Mouse (Mus musculus): Measurements from ENCODE around the gene Coq5. TPM values are rescaled to one million over a fixed set of nuclear protein-coding genes. Genes with fewer than 3 reads are reported as not detected.

The Coq5 gene
- total RNA-seq, 2 experiments from 2014 or later = 81.3 to 91.7 TPM

DNA sequence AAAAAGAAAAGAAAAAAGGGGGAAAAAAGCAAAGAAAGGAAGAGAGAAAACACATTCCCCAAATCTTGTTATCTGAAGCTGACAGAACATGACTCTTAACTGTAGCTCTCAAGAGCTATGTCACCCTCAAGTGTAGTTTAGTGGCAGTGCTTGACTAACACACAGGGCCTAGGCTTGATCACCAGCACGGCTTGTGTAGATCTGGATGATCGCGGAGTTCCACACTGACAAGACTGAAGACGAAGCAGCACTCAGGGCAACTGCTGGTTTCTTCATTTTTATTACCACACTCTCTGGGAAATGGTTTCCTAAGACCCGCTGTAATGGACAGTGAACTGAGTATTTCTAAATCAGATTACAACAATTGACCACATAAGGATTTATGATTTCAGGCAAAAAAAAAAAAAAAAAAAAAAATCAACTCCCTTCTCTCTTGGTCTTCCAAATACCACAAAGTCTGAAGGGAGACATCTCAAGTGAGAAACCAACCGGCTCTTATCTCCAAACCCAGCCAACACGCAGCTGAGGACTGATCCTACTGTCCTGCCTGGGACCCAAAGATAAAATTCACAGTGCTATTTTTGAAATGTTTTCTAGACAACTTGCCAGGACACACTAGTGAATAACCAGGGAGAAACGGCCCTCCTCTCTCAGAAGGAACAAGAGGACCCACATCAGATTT is 12.5 kb upstream of the Coq5 start:
- peak; percentile 34 for DNase-seq (ENCODE audit: low spot score)

DNA sequence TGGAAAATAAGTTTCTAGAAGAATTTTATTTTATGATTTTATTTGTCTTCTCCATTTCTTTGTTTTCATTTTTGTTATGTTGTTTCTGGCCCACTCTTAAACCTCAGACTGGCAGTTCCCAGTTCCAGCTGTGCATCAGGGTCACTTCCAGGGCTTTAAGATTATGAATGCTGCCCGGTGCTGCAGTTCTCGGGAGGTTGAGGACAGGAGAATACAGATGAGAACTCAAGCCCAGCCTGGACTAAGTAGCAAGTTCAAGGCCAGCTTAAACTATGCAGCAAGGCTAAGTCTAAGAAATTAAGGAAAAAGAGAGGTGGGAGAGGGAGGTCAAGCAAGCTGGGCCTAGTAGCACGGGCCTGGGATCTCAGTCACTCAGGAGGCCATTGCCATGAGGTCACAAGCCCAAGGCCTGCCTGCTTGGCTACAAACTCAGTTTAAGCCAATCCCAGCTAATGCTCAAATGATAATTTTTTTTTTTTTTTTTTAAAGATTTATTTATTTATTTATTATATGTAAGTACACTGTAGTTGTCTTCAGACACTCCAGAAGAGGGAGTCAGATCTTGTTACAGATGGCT is 11.9 kb upstream of the Coq5 start:
- DNase-seq (ENCODE audit: low spot score) = no peak

DNA sequence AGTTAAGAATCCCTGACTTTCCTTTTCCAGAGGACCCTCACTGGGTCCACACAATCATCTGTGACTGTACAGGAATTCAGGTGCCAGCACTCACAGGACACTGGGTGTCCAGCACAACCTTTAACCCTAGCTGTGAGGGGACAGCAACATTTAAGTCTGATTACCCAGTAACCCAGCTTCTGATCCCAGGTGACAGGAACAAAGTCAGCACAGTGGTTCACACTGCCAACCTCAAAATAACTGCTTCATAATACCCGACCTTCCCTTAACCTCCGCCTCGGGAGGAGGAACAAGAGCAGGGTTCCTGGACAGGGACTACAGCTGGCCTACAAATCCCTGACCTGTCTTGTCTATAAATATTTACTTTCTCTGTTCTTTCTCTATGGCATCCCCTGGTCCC is 11.2 kb upstream of the Coq5 start:
- peak; percentile 67 for DNase-seq (ENCODE audit: low spot score)

DNA sequence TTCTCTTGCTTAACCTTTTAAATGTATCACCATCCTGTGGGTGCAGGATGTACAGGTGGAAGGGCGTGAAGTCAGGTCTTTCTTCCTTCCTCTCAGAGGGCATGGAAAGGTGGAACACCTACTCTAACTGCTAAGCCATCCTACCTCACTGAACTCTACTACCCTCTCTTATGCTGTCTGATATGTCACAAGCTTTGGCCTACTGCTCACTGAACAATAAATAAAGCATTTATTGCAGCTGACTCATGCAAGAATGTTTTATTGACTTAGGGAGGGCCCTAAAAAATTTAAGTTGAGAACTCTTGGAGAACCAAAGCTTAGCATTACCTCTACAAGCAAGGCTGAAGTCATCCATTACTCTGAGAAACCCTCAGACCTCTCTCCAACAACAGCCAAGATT is 9.5 kb upstream of the Coq5 start:
- DNase-seq (ENCODE audit: low spot score) = no peak

DNA sequence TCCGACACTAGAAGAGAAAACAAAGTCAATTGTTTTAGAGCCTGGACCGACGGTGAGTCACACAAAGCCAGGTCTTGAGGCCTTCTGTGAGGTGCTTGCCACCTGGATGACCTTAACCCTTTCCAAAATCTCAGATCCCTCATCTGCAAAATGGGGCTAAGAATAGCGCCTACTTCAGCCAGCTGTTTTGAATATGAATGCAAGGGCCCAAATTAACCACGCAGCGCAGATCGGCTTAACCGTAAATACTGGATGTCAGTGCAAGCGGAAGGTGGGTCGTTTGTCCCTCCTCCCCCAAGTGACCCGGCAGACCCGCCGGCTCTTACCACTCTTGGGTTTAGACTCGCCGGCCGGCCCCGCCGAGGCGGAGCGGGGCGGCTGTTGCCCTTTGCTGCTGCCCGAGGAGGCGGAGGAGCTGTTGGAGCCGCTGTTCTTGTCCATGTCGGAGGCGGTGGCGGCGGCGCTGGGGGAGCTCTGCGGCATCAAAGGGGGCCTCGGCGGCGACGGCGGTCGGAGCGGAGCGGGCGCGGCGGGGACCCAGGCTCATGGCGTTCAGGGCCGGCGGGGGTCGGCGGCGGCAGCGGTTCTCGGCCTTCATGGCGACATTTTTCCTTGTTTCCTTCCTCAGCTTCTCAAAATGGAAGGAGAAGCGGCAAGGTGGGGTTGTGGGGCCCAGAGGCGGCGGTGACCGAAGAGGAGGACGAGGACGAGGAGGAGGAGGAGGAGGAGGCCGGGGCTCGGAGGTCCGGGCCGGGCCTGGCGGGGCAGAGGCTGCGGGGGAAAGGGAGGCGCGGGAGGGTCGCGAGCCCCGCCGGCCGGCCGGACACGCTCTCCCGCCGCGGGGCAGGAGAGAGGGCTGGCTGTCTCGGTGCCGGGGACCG is 7.3 kb upstream of the Coq5 start:
- peak; percentile 26 for DNase-seq (ENCODE audit: low spot score)

DNA sequence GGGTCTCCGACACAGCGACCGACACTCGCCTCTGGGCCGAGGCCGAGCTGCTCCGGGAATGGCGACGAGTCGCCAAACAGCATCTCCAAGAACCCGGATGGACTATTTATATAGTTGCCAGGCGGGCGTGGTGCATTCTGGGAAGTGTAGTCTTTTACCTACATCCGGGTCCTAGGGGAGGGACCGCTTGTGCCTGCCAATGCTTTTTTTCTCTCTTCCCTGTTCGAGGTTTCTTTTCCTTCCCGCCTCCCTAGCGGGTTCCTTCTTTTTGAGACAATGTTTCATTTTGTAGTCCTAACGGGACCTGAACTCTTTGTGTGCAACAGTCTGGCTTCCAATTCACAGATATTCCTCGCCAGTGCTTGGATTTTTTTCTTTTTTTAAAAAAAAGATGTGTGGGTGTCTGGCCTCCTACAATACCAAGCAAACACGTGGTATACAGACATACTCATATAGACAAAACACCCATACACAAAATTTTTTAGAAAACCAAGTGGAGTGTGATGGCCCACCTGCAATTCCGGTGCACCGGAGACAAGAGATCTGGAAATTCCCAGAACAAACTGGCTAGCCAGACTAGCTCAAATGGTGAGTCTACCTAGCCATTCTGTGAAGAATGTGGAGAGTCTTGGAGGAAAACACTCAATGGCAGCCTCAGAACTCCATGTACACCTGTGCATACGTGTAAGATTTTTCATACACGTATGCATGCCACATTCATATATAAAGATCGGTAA is 6.5 kb upstream of the Coq5 start, which contains the start of gene Rnf10:
Gene Rnf10, minus strand, starts transcription at position 87 of the 737 bp plus-strand sequence.
- peak; percentile 99 for DNase-seq (ENCODE audit: low spot score)

DNA sequence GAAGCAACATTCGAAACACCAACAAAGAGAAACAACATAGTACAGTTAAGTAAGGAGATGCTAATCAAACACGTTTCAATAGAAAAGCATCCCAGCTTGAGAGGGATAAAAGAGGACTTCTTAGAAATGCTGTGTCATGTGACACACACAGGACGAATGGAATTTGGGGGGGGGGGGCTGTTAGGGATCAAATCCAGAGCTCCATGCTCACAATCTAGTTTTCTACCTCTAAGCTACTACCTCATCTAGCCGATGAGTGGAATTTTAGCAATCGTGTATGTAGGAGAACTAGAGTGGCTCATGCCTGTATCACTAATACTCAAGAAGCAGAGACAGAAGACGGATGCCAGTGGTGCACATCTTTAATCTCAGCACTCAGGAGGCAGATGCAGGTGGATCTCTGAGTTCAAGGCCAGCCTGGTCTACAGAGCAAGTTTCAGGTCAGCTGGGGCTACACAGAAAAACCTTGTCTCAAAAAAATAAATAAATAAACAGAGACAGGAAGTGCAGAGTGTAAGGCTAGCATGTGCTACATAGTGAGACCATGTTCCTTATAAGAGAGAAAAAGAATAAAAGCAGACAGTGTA is 5.8 kb upstream of the Coq5 start:
- no peak for DNase-seq (ENCODE audit: low spot score)

DNA sequence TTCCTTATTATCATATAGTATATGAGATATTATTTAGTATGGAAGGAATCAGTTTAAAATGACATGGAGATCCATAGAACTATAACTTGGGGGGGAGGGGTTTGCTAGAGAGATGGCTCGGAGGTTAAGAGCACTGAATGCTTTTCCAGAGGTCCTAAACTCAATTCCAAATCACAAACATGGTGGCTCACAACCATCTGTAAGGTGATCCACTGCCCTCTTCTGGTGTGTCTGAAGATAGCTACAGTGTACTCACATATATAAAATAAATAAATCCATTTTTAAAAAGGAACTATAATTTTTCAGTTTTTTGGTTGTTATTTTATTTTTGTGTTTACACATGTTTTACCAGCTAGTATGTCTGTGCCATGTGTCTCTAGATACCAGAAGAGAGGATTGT is 5.1 kb upstream of the Coq5 start:
- DNase-seq (ENCODE audit: low spot score) = no peak

DNA sequence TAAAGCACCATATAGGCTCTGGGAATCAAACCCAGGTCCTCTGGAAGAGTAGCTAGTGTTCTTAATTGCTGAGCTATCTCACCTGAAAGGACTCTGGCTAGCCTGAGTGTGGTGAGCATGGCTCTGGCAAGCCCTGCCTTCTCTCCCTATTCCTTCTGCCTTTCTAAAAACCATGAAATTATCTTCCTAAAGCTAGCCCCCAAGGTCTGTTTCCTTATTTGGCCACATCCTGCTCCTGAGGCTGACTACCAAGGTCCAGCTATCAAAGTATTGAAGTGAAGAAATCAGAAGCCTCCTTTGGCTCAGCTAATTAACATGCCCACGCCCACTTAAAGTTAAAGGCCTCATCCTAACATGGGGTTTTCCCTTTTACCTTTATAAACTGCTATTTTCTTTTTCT is 4.7 kb upstream of the Coq5 start:
- DNase-seq (ENCODE audit: low spot score) = no peak

DNA sequence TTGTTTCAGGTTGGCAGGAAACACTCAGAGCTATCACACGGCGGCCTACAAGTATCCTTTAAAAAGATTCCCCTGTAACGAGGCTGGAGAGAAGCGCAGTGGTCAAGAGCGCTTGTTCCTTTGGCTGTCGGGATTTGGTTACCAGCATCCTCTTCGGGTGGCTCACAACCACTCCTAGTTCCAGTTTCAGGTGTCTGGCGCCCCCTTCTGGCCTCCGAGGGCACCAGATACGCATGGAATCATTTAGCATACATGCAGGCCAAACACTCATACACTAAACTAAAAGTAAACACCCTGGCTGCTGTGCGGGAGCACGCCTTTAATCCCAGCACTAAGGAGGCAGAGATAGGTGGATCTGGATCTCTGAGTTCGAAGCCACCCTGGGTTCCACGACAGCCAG is 3.5 kb upstream of the Coq5 start:
- DNase-seq (ENCODE audit: low spot score) = no peak

DNA sequence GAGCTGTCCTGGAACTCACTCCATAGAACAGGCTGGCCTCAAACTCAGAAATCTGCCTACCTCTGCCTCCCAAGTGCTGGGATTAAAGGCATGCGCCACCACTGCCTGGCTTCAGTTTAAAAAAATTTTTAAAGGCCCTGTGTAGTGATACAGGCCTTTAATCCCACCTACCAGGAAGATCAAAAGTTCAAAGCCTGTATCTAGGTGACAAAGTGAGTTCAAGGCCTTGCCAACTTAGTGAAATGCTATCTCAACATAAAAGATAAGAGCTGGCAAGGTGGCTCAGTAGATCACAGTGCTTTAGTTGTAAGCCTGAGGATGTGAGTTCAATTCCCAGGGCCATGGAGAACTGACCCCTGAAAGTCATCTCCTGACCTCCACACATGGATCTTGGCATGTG is 1.4 kb upstream of the Coq5 start:
- no peak for DNase-seq (ENCODE audit: low spot score)

DNA sequence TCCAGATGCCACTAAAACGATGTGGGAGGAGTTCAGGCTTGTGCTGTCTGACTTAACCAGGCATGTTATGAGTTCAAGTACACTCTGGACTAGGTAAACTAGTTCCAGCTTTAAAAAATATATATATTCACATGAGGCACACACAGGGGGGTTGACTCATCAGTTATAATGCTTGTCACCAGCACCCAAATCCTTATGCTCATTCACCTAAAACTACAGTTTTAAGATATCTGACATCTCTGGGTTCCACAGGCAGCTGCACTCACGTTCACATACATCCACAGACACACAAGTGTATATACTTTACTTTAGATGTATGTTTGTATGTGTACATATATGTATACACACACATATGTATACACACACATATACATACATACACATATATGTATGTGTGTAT is 681 bp upstream of the Coq5 start:
- no peak for DNase-seq (ENCODE audit: low spot score)

DNA sequence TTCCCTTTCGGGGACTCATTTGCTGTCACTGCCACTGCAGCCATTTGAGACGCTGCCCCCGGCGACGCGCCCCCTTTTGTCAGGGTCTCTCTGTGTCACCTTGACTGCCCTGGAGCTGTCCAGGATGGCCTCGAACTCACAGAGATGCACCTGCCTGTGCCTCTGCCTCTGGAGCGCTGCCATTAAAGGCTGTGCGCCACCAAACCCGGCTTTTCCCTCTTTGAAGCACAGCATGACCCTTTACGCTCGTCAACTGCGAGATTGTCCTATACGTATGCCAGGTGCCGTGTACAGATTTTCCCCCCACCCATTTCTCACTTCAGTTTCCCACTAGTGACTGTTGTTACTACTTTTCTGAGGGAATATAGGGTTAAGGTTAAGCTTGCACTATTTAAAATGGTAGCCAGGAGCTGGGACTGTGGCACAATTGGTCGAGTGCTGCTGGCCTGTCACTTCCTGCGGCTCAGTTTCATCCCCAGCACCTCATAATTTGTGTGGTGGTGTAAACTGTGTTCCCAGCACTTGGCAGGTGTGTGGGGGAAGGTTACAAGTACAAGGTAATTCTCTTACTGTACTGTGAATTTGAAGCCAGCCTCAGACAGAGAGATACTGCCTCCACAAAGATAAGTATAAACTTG is 703 bp downstream of the Coq5 start:
- DNase-seq (ENCODE audit: low spot score) = no peak

DNA sequence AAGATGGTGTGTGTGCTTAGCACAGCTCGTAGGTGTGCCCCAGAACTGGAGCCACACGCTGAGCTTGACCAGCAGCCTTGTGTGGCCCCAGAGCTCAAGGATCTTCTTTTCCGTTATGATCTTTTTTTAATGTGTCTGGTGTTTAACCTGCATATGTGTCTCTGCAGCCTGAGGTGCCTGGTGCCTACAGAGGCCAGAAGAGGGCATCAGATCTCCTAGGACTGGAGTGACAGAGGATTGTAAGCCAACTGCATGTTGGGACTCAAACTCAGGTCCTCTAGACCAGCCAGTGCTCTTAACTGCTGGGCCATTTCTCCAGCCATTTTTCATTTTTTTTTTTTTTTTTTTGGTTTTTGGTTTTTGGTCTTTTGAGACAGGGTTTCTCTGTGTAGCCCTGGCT is 5.3 kb downstream of the Coq5 start:
- DNase-seq (ENCODE audit: low spot score) = no peak

DNA sequence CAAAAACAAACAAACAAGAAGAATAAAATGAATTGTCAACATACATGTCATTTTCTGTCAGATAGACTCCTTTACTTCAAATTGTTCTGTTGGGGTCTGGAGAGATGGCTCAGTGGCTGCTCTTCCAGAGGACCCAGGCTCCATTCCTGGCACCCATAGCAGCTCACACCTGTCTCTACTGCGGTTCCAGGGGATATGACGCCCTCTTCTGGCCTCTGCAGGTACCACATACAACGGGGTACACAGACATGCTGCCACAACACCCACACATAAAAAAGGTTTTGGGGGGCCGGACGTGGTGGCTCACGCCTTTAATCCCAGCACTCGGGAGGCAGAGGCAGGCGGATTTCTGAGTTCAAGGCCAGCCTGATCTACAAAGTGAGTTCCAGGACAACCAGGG is 14.7 kb downstream of the Coq5 start:
- no peak for DNase-seq (ENCODE audit: low spot score)

DNA sequence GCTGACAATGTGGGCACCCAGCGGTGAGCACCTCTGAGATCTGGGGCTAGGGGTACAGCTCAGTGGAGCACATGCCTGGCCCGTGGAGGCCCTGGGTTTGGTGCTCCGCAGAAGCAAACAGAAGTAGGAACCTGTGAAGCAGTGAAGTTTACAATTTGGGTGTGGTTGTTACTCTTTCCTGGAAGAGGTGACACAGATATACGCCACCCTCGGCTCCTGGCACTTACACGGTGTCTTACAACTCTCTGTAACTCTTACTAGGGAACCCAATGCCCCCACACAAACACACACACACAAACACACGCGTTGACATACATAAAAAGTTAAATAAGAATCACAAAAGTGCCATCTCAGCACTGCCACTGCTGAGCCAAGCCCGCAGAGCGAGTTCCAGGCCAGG is 16.9 kb downstream of the Coq5 start:
- DNase-seq (ENCODE audit: low spot score) = no peak

DNA sequence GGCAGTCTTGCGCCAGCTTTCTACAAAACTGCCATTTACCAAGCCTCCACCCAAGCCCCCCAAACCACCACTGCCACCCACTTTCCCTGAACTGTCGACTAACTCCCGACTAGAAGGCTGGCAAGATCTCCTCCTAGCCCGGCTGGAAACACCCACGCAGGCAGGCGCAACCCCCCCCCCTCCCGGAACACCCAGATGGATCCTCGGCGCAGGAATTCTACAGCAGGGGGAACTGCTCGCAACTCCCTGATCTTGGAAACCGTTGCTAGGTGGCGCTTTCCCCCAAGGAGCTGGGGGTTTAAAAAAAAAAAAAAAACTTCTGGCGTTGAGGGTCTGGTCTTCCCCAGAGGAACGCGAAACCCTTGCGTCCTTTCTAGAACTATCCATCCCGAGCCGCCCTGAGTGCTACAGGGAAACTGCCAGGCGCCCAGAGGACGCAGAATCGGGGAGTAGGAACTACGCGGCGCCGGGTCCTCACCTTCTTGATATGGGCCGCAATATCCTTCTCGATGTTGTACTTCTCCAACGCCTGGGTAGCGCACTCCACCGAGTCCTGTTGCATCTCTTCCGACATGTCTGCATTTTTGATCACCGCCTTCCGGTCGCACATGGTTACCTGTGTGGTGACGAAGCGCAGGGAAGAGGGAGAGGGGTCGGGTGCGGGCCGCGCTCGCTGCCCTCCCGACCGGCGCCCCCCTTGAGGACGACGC is 20.7 kb downstream of the Coq5 start:
- DNase-seq (ENCODE audit: low spot score) = peak; percentile 57

DNA sequence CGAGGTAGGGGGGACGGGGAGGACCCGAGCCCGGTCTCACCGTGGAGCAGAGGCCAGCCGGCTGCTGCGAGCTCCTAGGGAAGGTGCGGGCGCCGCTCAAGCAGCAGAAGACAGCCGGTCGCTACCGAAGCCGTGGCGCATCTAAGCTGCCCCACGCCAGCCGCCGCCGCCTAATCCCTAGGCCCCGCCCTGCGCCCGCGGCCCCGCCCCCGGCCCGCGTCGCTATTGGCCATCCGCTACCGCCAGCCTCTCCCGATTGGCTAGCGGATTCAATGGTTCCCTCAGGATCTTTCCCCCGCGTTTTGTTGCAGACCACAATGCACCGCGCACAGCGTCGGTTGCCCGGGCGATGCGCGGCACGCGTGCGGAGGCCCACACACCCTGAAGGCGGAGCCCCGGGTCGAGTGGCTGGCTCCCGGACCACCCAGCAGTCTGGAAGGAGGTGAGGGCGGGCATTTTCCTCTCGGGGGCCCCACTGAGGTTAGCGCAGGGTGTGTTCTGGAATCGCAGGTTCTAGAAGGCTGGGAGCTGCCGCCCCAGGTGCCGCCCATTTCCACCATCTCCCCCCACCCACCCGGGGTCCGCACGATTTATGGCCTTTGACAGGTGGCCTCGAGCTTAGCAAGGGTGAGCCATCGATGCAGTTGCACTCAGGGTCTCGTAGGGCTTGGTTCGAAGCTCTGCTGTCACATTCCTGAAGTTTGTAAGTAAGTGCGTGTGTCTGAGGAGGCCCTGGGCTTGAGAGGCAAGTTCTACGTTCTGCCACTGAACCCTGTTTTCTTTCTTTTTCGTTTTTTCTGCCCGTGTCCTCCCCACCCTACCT is 21.5 kb downstream of the Coq5 start, which contains the start of gene Dynll1:
Gene Dynll1, minus strand, starts transcription at position 208 of the 823 bp plus-strand sequence.
- peak; percentile 100 for DNase-seq (ENCODE audit: low spot score)

DNA sequence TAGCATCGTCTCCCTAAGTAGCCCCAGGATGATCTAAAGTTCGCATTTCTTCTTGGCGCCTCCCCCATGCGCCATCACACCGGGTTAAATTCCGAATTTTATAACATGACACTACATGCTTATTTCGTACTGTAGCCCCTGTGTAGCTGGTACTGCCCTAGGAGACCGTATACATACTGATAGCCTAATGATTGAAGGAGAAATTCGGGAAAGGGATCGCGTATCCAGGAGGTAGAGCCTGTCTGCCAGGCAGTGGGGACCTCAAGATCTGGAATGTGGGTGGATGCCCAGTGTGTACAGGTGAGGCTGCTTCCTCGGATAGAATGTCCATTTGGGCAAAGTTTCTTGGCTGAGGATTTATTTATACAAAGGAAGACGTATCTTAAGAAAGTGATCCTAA is 22.1 kb downstream of the Coq5 start:
- DNase-seq (ENCODE audit: low spot score) = no peak
